Mouse (Mus musculus) right cerebral cortex, postnatal 14 days (tissue): Measurements from ENCODE around the gene Gm8020.
A peak's percentile ranks its signal among the peaks of the same experiment; 100 is the strongest.
"Not testable (repeated sequence)": the region's sequence is repeated elsewhere in the genome, so short reads cannot be mapped to it uniquely, and the experiment has no call there.

Experiments used
- DNase-seq: peaks from one replicate; pipeline ENCODE4 v3.0.0; 2022

The Gm8020 gene

DNA sequence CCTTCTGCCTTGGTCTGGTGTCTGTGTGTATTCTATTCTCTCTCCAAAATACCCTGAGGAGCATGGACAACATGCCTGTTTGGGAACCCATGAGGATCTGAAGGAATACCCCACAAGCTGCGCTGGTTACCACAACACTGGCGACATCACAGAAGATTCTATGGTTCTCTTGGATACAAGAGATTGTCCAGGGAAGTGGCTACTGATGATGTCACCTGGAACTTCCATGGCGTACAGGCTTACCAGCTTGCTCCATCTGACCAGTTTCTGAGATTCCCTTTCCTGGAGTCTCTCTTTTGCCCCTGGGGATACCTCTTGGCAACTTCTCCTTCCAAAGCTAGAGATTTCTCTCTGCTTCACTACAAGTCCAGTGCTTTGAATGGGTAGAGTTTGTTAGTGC is at the start of gene Gm8020:
Gene Gm8020, minus strand, starts transcription at position 101 of the 400 bp plus-strand sequence.
- not testable (repeated sequence) for DNase-seq

DNA sequence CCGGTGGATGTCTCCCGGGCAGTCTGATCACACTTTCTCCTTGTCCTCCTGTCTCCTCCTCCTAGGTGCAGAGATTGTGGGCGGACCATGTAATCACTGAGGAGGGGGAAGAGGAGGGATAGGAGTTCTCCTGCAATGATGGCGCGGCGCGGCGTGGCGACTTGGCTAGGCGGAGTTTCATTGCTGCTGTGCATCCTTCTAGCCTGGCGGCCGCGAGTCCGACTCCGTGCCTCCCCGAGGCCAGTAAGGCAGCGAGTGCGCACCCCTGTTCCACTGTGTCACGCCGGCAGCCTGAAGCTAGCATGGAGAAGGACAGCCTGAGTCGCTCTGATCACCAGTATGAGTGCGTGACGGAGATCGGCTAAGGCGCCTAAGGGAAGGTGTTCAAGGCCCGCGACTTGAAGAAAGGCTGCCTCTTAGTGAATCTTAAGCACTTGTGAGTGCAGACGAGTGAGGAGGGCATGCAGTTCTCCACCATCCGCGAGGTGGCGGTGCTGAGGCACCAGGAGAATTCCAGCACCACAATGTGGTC is 41.1 kb upstream of the Gm8020 start:
- DNase-seq, result peak; percentile 32

DNA sequence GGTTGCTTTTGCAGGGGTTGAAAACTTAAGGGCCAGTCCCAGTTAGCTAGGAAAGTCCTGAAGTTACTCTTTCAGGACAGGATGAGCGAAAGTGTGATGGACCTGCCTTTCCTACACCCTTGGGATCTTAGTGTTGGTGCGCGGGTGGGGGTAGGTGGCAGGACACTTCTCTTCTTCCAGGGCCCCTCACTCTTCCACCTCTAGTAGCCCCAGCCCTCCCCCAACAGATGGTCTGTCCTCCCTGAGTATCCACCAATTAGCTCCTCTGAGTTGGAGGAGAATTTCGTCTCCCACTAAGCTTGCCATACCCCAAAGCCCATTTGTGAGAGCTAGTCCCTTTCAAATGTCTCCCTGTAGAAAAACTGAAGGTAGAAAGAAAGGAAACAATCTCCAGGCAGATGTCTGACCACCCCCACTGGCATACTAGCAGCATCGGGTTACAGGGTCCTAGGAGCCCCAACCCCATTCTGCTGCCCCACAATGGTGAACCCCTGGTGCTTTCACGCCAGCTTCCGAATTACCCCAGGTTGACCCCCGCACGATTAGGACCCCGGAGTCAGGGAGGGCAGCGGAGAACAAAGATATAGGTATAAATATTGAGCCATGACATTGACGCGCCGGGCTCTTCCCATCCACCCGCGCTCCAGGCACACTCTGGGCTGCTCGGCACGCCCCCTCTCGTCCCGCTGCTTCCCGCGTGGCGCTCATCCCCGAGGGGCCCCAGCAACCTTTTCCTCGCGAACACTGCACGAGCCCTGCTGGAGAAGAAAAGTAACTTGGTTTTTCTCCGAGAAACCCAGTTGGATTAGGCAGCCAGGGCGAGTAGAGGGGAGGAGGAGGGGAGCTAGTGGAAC is 40.4 kb upstream of the Gm8020 start:
- DNase-seq, result not testable (repeated sequence)

DNA sequence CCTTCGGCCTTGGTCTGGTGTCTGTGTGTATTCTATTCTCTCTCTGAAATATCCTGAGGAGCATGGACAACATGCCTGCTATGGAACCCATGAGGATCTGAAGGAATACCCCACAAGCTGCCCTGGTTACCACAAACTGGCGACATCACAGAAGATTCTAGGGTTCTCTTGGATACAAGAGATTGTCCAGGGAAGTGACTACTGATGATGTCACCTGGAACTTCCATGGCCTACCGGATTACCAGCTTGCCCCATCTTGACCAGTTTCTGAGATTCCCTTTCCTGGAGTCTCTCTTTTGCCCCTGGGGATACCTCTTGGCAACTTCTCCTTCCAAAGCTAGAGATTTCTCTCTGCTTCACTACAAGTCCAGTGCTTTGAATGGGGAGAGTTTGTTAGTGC is 22.0 kb upstream of the Gm8020 start, which contains the start of gene Gm8024:
Gene Gm8024, minus strand, starts transcription at position 101 of the 400 bp plus-strand sequence.
- DNase-seq, result not testable (repeated sequence)

DNA sequence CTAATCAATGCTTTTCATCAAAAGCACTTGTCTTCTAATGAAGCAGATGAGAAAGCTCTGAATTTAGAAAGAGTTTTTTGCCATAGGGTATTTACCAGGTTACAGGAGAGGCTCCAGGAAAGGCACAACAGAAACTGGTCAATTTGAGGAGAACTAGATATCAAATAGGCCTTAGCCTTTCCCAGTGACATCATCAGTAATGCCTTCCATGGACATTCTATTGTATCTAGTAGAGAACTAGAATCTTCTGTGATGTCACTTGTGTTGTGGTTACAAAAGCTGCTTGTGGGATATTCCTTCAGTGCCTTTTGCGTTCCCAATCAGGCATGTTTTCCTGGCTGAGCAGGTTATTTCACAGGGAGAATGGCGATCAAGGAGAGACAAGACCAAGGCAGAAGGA is 38.6 kb downstream of the Gm8020 start, which contains the start of gene Gm8011:
Gene Gm8011, plus strand, starts transcription at position 301 of the 400 bp plus-strand sequence.
- DNase-seq, result not testable (repeated sequence)
